Mouse (Mus musculus) G1E-ER4 (cell line): ENCODE data around the gene Ostn. TPM values are rescaled to one million over a fixed set of nuclear protein-coding genes. Genes with fewer than 3 reads are reported as not detected.

ENCODE experiments used
- GATA1 ChIP-seq: IDR thresholded peaks from one replicate; pipeline ENCODE4 v1.8.0; 2012; ENCODE audit warnings: low read length, inconsistent platforms
- polyA plus RNA-seq: library from polyadenylated mRNA; stranded (reverse); fragments of >175 nt; gene quantifications from 2 replicates; pipeline ENCODE4 v1.2.3, GENCODE M21; 2012

Ostn gene
- polyA plus RNA-seq, 1 experiment, result not detected

- TF ChIP-seq GATA1, result no peak
These were observed 69.3 kb downstream of the Ostn start for GRCm38 (mm10) chr16:27376556-27376955.

GRCm38 (mm10) chr16:27382217-27382616 lies 74.9 kb downstream of the Ostn start:
- no peak for TF ChIP-seq GATA1

GRCm38 (mm10) chr16:27384893-27385603 lies 77.8 kb downstream of the Ostn start:
- TF ChIP-seq GATA1, result no peak

- no peak for TF ChIP-seq GATA1
These were observed 78.4 kb downstream of the Ostn start for GRCm38 (mm10) chr16:27385649-27386048.

GRCm38 (mm10) chr16:27386850-27387407 lies 79.6 kb downstream of the Ostn start:
- TF ChIP-seq GATA1, result no peak

- peak; percentile 22 for TF ChIP-seq GATA1
These were observed 80.6 kb downstream of the Ostn start for GRCm38 (mm10) chr16:27387634-27388611.

GRCm38 (mm10) chr16:27388761-27389451 lies 81.6 kb downstream of the Ostn start, which contains the start of gene Ccdc50:
TSS of gene Ccdc50 (plus strand) at chr16:27388869.
- TF ChIP-seq GATA1, result no peak

- TF ChIP-seq GATA1, result no peak
These were observed 82.4 kb downstream of the Ostn start for GRCm38 (mm10) chr16:27389534-27390282.

GRCm38 (mm10) chr16:27390306-27390705 lies 83.0 kb downstream of the Ostn start:
- TF ChIP-seq GATA1, result no peak

GRCm38 (mm10) chr16:27391845-27392244 lies 84.6 kb downstream of the Ostn start:
- no peak for TF ChIP-seq GATA1

GRCm38 (mm10) chr16:27395251-27396037 lies 88.2 kb downstream of the Ostn start:
- no peak for TF ChIP-seq GATA1

- no peak for TF ChIP-seq GATA1
These were observed 89.7 kb downstream of the Ostn start for GRCm38 (mm10) chr16:27396951-27397350.

GRCm38 (mm10) chr16:27399026-27399718 lies 91.9 kb downstream of the Ostn start:
- TF ChIP-seq GATA1, result no peak
